ENCODE assay signal across 8 mouse cellular contexts in the genomic region with DNA sequence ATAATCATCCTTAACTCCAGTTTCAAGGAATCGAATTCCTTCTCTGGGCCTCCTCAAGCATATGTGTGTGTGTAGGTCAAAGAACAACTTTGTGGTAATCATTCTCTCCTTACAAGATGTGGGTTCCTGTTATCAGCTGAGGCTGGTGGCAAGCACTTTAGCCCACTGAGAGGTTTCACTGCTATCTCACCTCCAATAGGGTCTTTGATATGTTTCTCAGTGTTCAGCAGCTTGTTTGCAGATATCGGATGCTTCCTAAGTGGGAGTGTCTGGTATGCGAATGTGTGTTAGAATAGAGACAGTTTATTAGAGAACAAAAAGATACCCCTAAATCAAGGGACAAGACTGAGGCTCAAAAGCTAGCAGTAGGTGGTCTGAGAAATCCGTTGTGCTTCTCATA. TPM values are rescaled to one million over a fixed set of nuclear protein-coding genes. Genes with fewer than 3 reads are reported as not detected.
DNase-seq lines count a peak whose midpoint lies in the region; ATAC-seq and TF ChIP-seq lines count a peak whose summit lies in the region.

No protein-coding gene starts in this region.

- no peaks in the 10 kb centered on the region for H3K27me3 ChIP-seq in kidney, postnatal 0 days (ENCODE audit: insufficient read depth, low read length)
- no peaks in the 10 kb centered on the region for H3K27me3 ChIP-seq in embryonic facial prominence, embryonic 13.5 days
- H3K27me3 ChIP-seq in intestine, embryonic 16.5 days (replicated peaks; ENCODE audit: control insufficient read depth, insufficient read depth, low read length): no peaks in the 10 kb centered on the region
- no peaks in the 10 kb centered on the region for H3K27me3 ChIP-seq in myocyte (ENCODE audit: control insufficient read depth, insufficient read depth, insufficient read length)
- no peaks in the 10 kb centered on the region for H3K27me3 ChIP-seq in thymus, adult 2 months (ENCODE audit: control insufficient read depth, insufficient read depth, low read length)

- WGBS in kidney, postnatal 0 days: 40% methylated on average over 4 of the region's 4 CpGs
- WGBS in embryonic facial prominence, embryonic 13.5 days: 59% methylated on average over 4 of the region's 4 CpGs
- 40% methylated on average over 4 of the region's 4 CpGs for WGBS in intestine, embryonic 16.5 days
- WGBS in thymus, adult 2 months: 91% methylated on average over 4 of the region's 4 CpGs

- H3K9ac ChIP-seq in kidney, postnatal 0 days (ENCODE audit: low read depth, low read length): peak overlapping the region; percentile 82; the same call in 1 of the 2 replicates
- H3K9ac ChIP-seq in embryonic facial prominence, embryonic 13.5 days: peak overlapping the region; percentile 81
- H3K9ac ChIP-seq in intestine, embryonic 16.5 days (ENCODE audit: low read depth, low read length): peak overlapping the region; percentile 86

- peak overlapping the region; percentile 87 for H3K4me3 ChIP-seq in kidney, postnatal 0 days (replicated peaks; ENCODE audit: low read depth, low read length)
- peak overlapping the region; percentile 79 for H3K4me3 ChIP-seq in embryonic facial prominence, embryonic 13.5 days
- H3K4me3 ChIP-seq in intestine, embryonic 16.5 days (ENCODE audit: low read length): peak overlapping the region; percentile 83
- peak overlapping the region; percentile 90 for H3K4me3 ChIP-seq in myocyte
- no peak overlapping the region for H3K4me3 ChIP-seq in thymus, adult 2 months (ENCODE audit: control insufficient read depth, insufficient read depth, low read length)

- TF ChIP-seq POLR2A in myocyte (IDR thresholded peaks at IDR 0.05; ENCODE audit: insufficient read length, low read depth): no peak
- no peak for TF ChIP-seq POLR2A in thymus, adult 2 months (IDR thresholded peaks at IDR 0.05; ENCODE audit: control insufficient read depth, extremely low read depth, insufficient read depth, low read length, poor library complexity)

- H3K36me3 ChIP-seq in kidney, postnatal 0 days (ENCODE audit: insufficient read depth, low read length): no peaks in the 10 kb centered on the region
- H3K36me3 ChIP-seq in embryonic facial prominence, embryonic 13.5 days: 0 out of 2 replicates have a peak, but pooled peaks cover 8% of the 10 kb centered on the region
- H3K36me3 ChIP-seq in intestine, embryonic 16.5 days (ENCODE audit: control insufficient read depth, insufficient read depth, low read length): no peaks in the 10 kb centered on the region
- no peaks in the 10 kb centered on the region for H3K36me3 ChIP-seq in myocyte (ENCODE audit: control insufficient read depth, insufficient read depth)
- peaks cover 76% of the 10 kb centered on the region for H3K36me3 ChIP-seq in thymus, adult 2 months (ENCODE audit: control insufficient read depth, insufficient read depth, low read length)

- no peaks in the 10 kb centered on the region for H3K9me3 ChIP-seq in kidney, postnatal 0 days (replicated peaks; ENCODE audit: low read length)
- no peaks in the 10 kb centered on the region for H3K9me3 ChIP-seq in embryonic facial prominence, embryonic 13.5 days
- H3K9me3 ChIP-seq in intestine, embryonic 16.5 days (ENCODE audit: control insufficient read depth, low read length): no peaks in the 10 kb centered on the region

- DNase-seq in kidney, postnatal 0 days (ENCODE audit: low spot score): no peak
- no peak for DNase-seq in kidney, postnatal 10 days
- no peak for DNase-seq in thymus, postnatal 0 days (ENCODE audit: low spot score)
- no peak for DNase-seq in ovary, postnatal 10 days (ENCODE audit: low spot score)
- no peak for DNase-seq in thymus, adult 2 months

- no peak for TF ChIP-seq CTCF in kidney, postnatal 0 days (IDR thresholded peaks at IDR 0.05; ENCODE audit: low read depth)
- no peak for TF ChIP-seq CTCF in thymus, adult 2 months (IDR thresholded peaks at IDR 0.05; ENCODE audit: borderline replicate concordance, control insufficient read depth, extremely low read depth, insufficient read depth, low read length, poor library complexity)

- peaks cover 9% of the 10 kb centered on the region for H3K4me1 ChIP-seq in kidney, postnatal 0 days (replicated peaks; ENCODE audit: insufficient read depth, low read length)
- H3K4me1 ChIP-seq in embryonic facial prominence, embryonic 13.5 days: peaks cover 23% of the 10 kb centered on the region
- peaks cover 18% of the 10 kb centered on the region for H3K4me1 ChIP-seq in intestine, embryonic 16.5 days (ENCODE audit: control insufficient read depth, insufficient read depth, low read length)
- H3K4me1 ChIP-seq in thymus, adult 2 months (replicated peaks; ENCODE audit: control insufficient read depth, insufficient read depth, low read length): no peaks in the 10 kb centered on the region

- peaks cover 43% of the 10 kb centered on the region for H3K79me2 ChIP-seq in myocyte (ENCODE audit: control insufficient read depth, insufficient read depth)

- ATAC-seq in kidney, postnatal 0 days (replicated peaks; ENCODE audit: low FRiP score, low read depth): no peak
- no peak for ATAC-seq in embryonic facial prominence, embryonic 13.5 days (ENCODE audit: insufficient number of reproducible peaks, insufficient read depth, low FRiP score, low TSS enrichment, low read depth)
- peak; percentile 10 for ATAC-seq in intestine, embryonic 16.5 days

- peak overlapping the region; percentile 88 for H3K4me2 ChIP-seq in kidney, postnatal 0 days (ENCODE audit: low read length)
- H3K4me2 ChIP-seq in embryonic facial prominence, embryonic 13.5 days: peak overlapping the region; percentile 82
- H3K4me2 ChIP-seq in intestine, embryonic 16.5 days (ENCODE audit: low read depth, low read length): peak overlapping the region; percentile 61
- peak overlapping the region; percentile 76 for H3K4me2 ChIP-seq in myocyte (ENCODE audit: low read depth)

- H3K27ac ChIP-seq in kidney, postnatal 0 days: 0 out of 2 replicates have a peak overlapping the region, but pooled peaks have one; percentile 75
- H3K27ac ChIP-seq in embryonic facial prominence, embryonic 13.5 days: no peak overlapping the region
- H3K27ac ChIP-seq in intestine, embryonic 16.5 days (ENCODE audit: low read length): 0 out of 2 replicates have a peak overlapping the region, but pooled peaks have one; percentile 5
- no peak overlapping the region for H3K27ac ChIP-seq in thymus, adult 2 months (ENCODE audit: control insufficient read depth, insufficient read depth, low read length)

- no peak overlapping the region for H3ac ChIP-seq in myocyte (ENCODE audit: control insufficient read depth, insufficient read length)

TF ChIP-seq in myocyte, 11 proteins besides CTCF, POLR2A, EP300 and RAD21:
- TF ChIP-seq TCF12 (IDR thresholded peaks at IDR 0.05; ENCODE audit: insufficient read depth, poor library complexity, severe bottlenecking) (no peak), REST (IDR thresholded peaks at IDR 0.05; ENCODE audit: insufficient read depth, insufficient read length) (no peak), POLR2AphosphoS2 (IDR thresholded peaks at IDR 0.05; ENCODE audit: insufficient read length, low read depth) (no peak), CEBPB (IDR thresholded peaks at IDR 0.05; ENCODE audit: insufficient read depth, poor library complexity, severe bottlenecking) (no peak), TCF3 (IDR thresholded peaks at IDR 0.05; ENCODE audit: insufficient read length, low read depth) (no peak), E2F4 (IDR thresholded peaks at IDR 0.05; ENCODE audit: insufficient read depth) (no peak), MYOG (IDR thresholded peaks at IDR 0.05; ENCODE audit: control insufficient read depth in 1 of 3, insufficient read depth in 1 of 3, insufficient read length in 2 of 3, low read depth in 2 of 3) (no peak), MAX (IDR thresholded peaks at IDR 0.05; ENCODE audit: low read depth) (no peak), USF1 (IDR thresholded peaks at IDR 0.05; ENCODE audit: low read depth) (no peak), SRF (IDR thresholded peaks at IDR 0.05; ENCODE audit: control insufficient read depth, insufficient read length, low read depth) (no peak)

RNA-seq across cellular contexts. Expression of a gene that starts 0.5 kb away (rescaled TPM):
- polyA plus RNA-seq in kidney, postnatal 0 days (2015; fragmentation: Nextera tagmentation; extraction: Ambion mirVana): 9.6 and 10.6 TPM in 2 replicates
- 10.3 and 11.2 TPM in 2 replicates for polyA plus RNA-seq in embryonic facial prominence, embryonic 13.5 days (2015; fragmentation: Nextera tagmentation; extraction: Ambion mirVana)
- polyA plus RNA-seq in intestine, embryonic 16.5 days (2015; fragmentation: Nextera tagmentation; extraction: Ambion mirVana): 8.2 and 8.4 TPM in 2 replicates
- 10.7 TPM for polyA plus RNA-seq in myocyte (2012; fragmentation: generic; extraction: Trizol)
- polyA plus RNA-seq in thymus, postnatal 0 days (2015; fragmentation: Nextera tagmentation; extraction: Ambion mirVana): 7.3 and 9.2 TPM in 2 replicates
- 120 and 122 TPM in 2 replicates for polyA plus RNA-seq in thymus, adult 2 months (2012; rRNA removed)

RNA-seq across cellular contexts. Expression of a gene that starts 39.1 kb away (rescaled TPM):
- 0.05 and 0.24 TPM in 2 replicates for polyA plus RNA-seq in kidney, postnatal 0 days (2015; fragmentation: Nextera tagmentation; extraction: Ambion mirVana)
- not detected in 2 replicates for polyA plus RNA-seq in embryonic facial prominence, embryonic 13.5 days (2015; fragmentation: Nextera tagmentation; extraction: Ambion mirVana)
- polyA plus RNA-seq in intestine, embryonic 16.5 days (2015; fragmentation: Nextera tagmentation; extraction: Ambion mirVana): 0.32 and 0.45 TPM in 2 replicates
- polyA plus RNA-seq in myocyte (2012; fragmentation: generic; extraction: Trizol): not detected
- 15.1 and 22.3 TPM in 2 replicates for polyA plus RNA-seq in thymus, postnatal 0 days (2015; fragmentation: Nextera tagmentation; extraction: Ambion mirVana)
- 30.2 and 30.7 TPM in 2 replicates for polyA plus RNA-seq in thymus, adult 2 months (2012; rRNA removed)

Comparison
In these comparisons a context has a peak if more than half of its experiments do, and no peak if none do; other contexts are left out.
1. H3K27ac ChIP-seq: peak in kidney, postnatal 0 days (single experiment) and intestine, embryonic 16.5 days (single experiment); none in embryonic facial prominence, embryonic 13.5 days (single experiment) and thymus, adult 2 months (single experiment).
2. RNA of a gene that starts 39.1 kb away (polyA plus RNA-seq): 30.2 to 30.7 TPM in thymus, adult 2 months and 15.1 to 22.3 TPM in thymus, postnatal 0 days; 0.32 to 0.45 TPM in intestine, embryonic 16.5 days, 0.05 to 0.24 TPM in kidney, postnatal 0 days, not detected in embryonic facial prominence, embryonic 13.5 days and not detected in myocyte (single experiment); every median in the first group is over 10 times any median in the second.
3. Peak in every context shown above with its lines, with median percentiles within 50 percentile points of each other: H3K4me2 ChIP-seq and H3K9ac ChIP-seq.